Mouse (Mus musculus) cortical plate, adult 2 months (tissue): ENCODE results near the gene Arsa. TPM values are rescaled to one million over a fixed set of nuclear protein-coding genes. Genes with fewer than 3 reads are reported as not detected.

Experiments
- H3K27ac ChIP-seq: fragments of 200-500 bp; 2 replicates; pipeline ENCODE4 v1.5.1; 2012; ENCODE audit warnings: low read length, control low read depth, inconsistent platforms; ENCODE audit not compliant: insufficient read depth
- H3K4me1 ChIP-seq: fragments of 200-500 bp; 2 replicates; pipeline ENCODE4 v1.6.1; 2011; ENCODE audit warnings: low read length; ENCODE audit not compliant: control insufficient read depth, insufficient read depth
- H3K4me3 ChIP-seq: fragments of 200-500 bp; 2 replicates; pipeline ENCODE4 v1.5.1; 2011; ENCODE audit warnings: mild to moderate bottlenecking, low read length, control low read depth; ENCODE audit not compliant: insufficient read depth
- CTCF ChIP-seq: fragments of 200-500 bp; IDR thresholded peaks from 2 replicates; pipeline ENCODE4 v1.5.1; 2011; ENCODE audit warnings: mild to moderate bottlenecking, control low read depth, low read length; ENCODE audit not compliant: insufficient read depth; ENCODE audit errors: extremely low read depth
- POLR2A ChIP-seq: fragments of 200-500 bp; IDR thresholded peaks from 2 replicates; pipeline ENCODE4 v1.6.1; 2011; ENCODE audit warnings: mild to moderate bottlenecking, low read length, control low read depth; ENCODE audit not compliant: insufficient read depth; ENCODE audit errors: extremely low read depth
- polyA plus RNA-seq: library from polyadenylated mRNA; depleted of rRNA; stranded (reverse); fragments of >200 nt; gene quantifications from 2 replicates; pipeline ENCODE4 v1.2.3, GENCODE M21; 2012; rRNA removed

Gene Arsa
- polyA plus RNA-seq, result 39.9 and 40.2 TPM in 2 replicates

DNA sequence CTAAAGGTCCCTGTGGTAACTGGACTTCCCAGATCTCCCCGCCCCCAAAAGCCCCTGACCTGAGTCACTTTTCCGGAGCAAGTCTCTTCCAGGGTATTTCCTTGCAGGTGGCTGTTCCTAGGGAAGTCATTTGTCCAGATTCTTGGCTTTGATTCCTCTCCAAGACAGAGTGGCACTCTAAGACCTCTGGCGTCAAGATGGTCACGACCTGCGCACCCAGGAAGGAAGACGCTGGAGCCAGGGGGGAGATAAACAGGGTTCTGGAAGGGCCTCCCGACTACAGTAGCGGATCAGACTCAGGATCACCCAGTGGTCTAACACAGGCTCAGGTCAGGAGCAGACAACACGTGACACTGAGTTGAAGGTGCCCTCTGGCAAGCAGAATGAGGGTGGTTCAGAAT is at the start of gene Arsa:
Arsa (minus strand) TSS at position 335 of the 401 bp plus-strand sequence.
- TF ChIP-seq POLR2A, result no peak
- no peak for TF ChIP-seq CTCF
- H3K4me3 ChIP-seq, result peak within 1 kb of the TSS; percentile 85
- peaks cover 6% of the 10 kb centered on the region for H3K4me1 ChIP-seq
- peak within 1 kb of the TSS; percentile 35 for H3K27ac ChIP-seq

DNA sequence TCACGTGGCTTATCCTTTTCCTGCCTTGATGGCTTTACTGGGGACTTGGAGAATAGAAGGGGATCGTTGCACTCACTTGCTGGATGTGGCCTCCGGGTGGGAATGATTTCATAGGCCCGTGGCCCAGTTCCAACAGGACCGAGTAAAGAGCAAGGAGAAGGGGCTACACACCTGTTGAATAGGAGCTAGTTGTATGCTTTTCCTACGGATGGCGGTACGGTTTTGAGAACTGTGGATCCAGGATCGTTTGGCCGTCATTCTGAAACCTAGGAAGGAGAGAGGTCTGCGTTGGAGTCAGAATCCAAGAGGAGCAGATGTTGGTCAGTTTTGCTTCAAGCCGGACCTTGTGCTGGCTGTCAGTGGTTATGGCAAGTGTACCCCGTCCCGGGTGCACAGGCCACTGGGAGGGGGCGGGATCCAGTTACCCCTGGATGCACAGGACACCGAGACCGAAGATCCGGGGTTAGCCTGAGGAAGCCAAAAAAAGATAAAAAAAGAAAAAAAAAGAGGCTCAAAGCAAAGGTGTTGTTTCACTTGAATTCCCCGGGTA is 49.6 kb upstream of the Arsa start:
- no peak overlapping the region for H3K4me3 ChIP-seq
- H3K4me1 ChIP-seq, result peaks cover 3% of the 10 kb centered on the region; the same call in 1 of the 2 replicates
- H3K27ac ChIP-seq, result no peak overlapping the region
- TF ChIP-seq CTCF (no peak), POLR2A (no peak)

DNA sequence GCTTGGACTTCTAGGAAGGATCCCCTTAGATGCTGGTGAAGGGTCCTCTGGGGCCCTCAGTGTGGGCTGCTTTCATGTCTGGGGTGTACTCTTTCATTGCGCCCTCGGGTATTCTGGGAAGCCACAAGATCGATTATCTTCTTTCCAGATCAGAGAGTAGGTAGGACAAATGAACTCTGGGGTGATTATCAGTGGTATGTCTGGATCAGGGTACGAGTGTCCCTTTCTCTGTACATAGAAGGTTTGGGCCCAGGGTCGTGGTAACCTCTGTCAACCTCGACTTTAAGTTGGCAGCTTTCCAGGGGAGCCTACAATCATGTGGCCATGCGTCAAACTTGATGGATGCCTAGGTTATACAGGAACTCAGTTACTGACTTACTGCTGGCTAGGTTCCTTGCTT is 48.7 kb upstream of the Arsa start:
- TF ChIP-seq CTCF, result no peak
- no peak for TF ChIP-seq POLR2A
- Histone ChIP-seq H3K27ac (no peak overlapping the region), H3K4me1 (peaks cover 3% of the 10 kb centered on the region; the same call in 1 of the 2 replicates), H3K4me3 (no peak overlapping the region)

GRCm38 (mm10) chr15:89525464-89525863 is 48.2 kb upstream of the Arsa start:
- Histone ChIP-seq H3K27ac (no peak overlapping the region), H3K4me1 (peaks cover 3% of the 10 kb centered on the region; the same call in 1 of the 2 replicates), H3K4me3 (peak overlapping the region; percentile 49; the same call in 1 of the 2 replicates)
- TF ChIP-seq CTCF (no peak), POLR2A (no peak)

- Histone ChIP-seq H3K4me3 (peak overlapping the region; percentile 49), H3K27ac (no peak overlapping the region), H3K4me1 (peaks cover 3% of the 10 kb centered on the region; the same call in 1 of the 2 replicates)
- no peak for TF ChIP-seq CTCF
- no peak for TF ChIP-seq POLR2A
Measured at GRCm38 (mm10) chr15:89524611-89525415, 47.6 kb upstream of the Arsa start.

DNA sequence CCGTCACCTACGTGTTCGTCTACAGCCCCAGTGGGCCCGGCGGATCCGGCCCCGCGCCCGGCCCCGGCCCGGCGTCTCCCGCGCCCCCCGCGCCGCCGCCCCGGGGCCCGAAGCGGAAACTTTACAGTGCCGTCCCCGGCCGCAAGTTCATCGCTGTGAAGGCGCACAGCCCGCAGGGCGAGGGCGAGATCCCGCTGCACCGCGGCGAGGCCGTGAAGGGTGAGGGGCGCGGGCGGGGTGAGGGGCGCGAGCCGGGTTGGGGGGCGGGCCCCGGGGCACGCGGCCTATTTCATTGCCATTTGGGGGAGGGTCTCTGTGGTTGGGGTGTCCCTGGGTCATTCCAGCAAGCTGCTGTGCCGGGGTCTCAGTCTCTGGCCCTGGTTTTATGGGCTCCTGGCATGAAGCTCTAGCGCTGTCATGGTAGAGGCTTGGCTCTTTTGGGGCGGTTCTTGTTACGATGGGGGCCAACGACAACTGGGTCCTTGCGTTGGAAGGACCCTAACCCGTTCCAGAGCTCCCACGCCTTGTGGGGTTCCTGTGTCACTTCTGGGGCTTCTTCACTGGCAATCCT is 46.9 kb upstream of the Arsa start:
- TF ChIP-seq CTCF (no peak), POLR2A (no peak)
- H3K27ac ChIP-seq, result no peak overlapping the region
- H3K4me1 ChIP-seq, result peaks cover 3% of the 10 kb centered on the region; the same call in 1 of the 2 replicates
- peak overlapping the region; percentile 49 for H3K4me3 ChIP-seq

DNA sequence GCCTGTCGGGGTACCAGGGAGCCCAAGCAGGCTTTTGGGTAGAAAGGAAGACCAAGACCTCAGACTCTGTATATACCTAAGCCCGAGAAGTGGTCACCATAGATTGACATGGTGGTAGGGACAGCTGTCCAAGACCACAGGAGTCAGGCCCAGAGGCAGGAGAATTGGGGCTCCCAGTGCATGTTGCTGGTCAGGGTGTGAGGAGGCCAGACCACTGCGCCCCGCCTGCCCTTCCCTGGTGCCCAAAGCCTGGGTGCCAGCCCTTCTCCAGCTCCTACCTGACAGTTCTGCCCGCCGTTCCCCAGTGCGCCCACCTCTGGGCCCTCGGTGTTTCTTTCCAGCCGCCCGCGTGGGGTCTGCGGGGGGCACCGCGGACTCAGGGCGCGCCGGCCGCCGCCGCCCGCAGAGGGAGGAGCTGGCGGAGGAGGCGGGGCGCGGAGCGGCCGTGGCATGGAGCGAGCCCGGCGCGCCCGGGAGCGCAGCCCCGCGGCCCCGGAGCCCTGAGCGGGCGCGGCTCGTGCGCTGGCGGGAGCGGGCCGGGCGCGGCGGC is 46.1 kb upstream of the Arsa start:
- no peak for TF ChIP-seq CTCF
- TF ChIP-seq POLR2A, result no peak
- H3K4me3 ChIP-seq, result peak overlapping the region; percentile 50
- peaks cover 3% of the 10 kb centered on the region; the same call in 1 of the 2 replicates for H3K4me1 ChIP-seq
- H3K27ac ChIP-seq, result no peak overlapping the region

DNA sequence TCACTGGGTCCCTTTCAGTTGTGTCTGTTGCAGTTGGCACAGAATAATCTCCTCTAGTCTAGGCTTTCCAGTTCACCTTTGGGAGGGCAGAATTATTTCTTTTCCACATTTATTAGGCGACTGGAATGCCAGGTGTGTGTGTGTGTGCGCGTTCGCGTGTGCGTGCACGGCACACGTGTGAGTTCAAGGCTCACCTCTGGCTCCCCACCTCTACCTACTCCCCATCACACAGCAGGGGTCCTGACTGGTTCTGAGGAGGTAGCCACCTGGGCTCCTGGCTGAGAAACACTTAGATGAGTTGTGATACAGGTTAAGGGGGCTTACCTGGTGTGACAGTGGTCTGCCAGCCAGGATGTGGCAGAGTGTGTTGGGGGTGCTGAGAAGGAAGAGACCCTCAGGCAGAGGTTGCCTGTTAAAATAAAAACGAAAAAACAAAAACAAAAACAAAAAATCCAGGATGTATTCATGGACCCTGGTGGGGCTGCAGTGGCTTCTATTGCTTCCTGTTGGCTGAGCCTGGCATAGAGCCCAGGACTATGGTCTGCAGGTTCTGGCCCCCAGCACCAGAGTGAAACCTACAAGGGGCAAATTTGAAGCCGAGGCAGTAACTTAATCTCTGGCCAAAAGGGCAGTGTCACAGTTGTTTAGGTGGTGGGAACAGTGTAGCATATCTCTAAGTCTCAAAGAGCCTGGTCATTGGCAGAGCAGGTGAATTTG is 45.5 kb upstream of the Arsa start:
- H3K4me3 ChIP-seq, result peak overlapping the region; percentile 50
- TF ChIP-seq CTCF, result no peak
- no peak for TF ChIP-seq POLR2A
- peaks cover 3% of the 10 kb centered on the region; the same call in 1 of the 2 replicates for H3K4me1 ChIP-seq
- no peak overlapping the region for H3K27ac ChIP-seq

DNA sequence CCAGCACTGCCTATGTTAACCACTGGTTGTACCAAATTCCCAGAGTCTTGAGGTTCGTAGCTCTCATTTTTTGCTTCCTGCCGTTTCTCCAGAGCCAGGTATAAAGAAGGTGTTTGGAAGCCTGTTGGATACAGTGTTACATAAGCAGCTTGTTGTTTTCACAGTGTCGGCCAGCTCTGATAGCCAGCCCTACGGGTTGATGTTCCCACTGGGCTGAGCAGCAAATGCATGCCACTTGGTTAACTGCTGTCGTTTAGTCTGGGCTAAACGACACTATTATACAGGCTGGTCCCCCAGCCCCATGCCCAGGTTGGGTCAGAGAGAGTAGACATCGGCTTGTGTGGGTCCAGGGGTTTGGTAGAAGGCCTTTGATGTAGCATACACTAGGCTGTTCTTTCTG is 44.7 kb upstream of the Arsa start:
- TF ChIP-seq POLR2A (no peak), CTCF (no peak)
- Histone ChIP-seq H3K4me1 (peaks cover 3% of the 10 kb centered on the region), H3K4me3 (no peak overlapping the region), H3K27ac (no peak overlapping the region)
